Mouse (Mus musculus) heart, embryonic 15.5 days (tissue): ENCODE data around the gene Cd52. TPM values are rescaled to one million over a fixed set of nuclear protein-coding genes. Genes with fewer than 3 reads are reported as not detected.
A peak's percentile ranks its signal among the peaks of the same experiment; 100 is the strongest.

ENCODE experiments used
- ATAC-seq: fragments of 200-750 bp; cut with Nextera tagmentation; replicated peaks from 2 replicates; pipeline ENCODE4 v1.8.0; 2017; ENCODE audit warnings: low read depth, moderate TSS enrichment; ENCODE audit not compliant: insufficient number of reproducible peaks, insufficient read depth, low FRiP score
- H3K27ac ChIP-seq: fragments of 300-500 bp; sonication (generic); 2 replicates; pipeline ENCODE4 v1.5.1; 2015; ENCODE audit warnings: mild to moderate bottlenecking, inconsistent platforms
- H3K27me3 ChIP-seq: fragments of 300-500 bp; sonication (generic); 2 replicates; pipeline ENCODE4 v1.6.1; 2015; ENCODE audit warnings: inconsistent platforms
- H3K36me3 ChIP-seq: fragments of 300-500 bp; sonication (generic); 2 replicates; pipeline ENCODE4 v1.6.1; 2015; ENCODE audit warnings: mild to moderate bottlenecking, inconsistent platforms
- H3K4me1 ChIP-seq: fragments of 300-500 bp; sonication (generic); replicated peaks from 2 replicates; pipeline ENCODE4 v1.6.1; 2015; ENCODE audit warnings: inconsistent platforms
- H3K4me2 ChIP-seq: fragments of 300-500 bp; sonication (generic); 2 replicates; pipeline ENCODE4 v1.6.1; 2015; ENCODE audit warnings: inconsistent platforms, mild to moderate bottlenecking, moderate library complexity
- H3K4me3 ChIP-seq: fragments of 300-500 bp; sonication (generic); 2 replicates; pipeline ENCODE4 v1.5.1; 2015; ENCODE audit warnings: mild to moderate bottlenecking, inconsistent platforms
- H3K9ac ChIP-seq: fragments of 300-500 bp; sonication (generic); 2 replicates; pipeline ENCODE4 v1.6.1; 2015; ENCODE audit warnings: mild to moderate bottlenecking, inconsistent platforms
- H3K9me3 ChIP-seq: fragments of 300-500 bp; sonication (generic); replicated peaks from 2 replicates; pipeline ENCODE4 v1.6.1; 2016; ENCODE audit warnings: inconsistent platforms
- WGBS: fragments of 180-500 bp; shearing (Covaris S2); methylation state at CpG from one replicate; pipeline ENCODE4 v1.1.7; 2015; ENCODE audit warnings: mixed read lengths; 5-methylcytosine and 5-hydroxymethylcytosine counted together
- polyA plus RNA-seq: library from polyadenylated mRNA; unstranded; fragments of >200 nt; fragmentation: Nextera tagmentation; extraction: Ambion mirVana; gene quantifications from 2 replicates; pipeline ENCODE4 v1.2.1, GENCODE M21; 2015

The Cd52 gene
- polyA plus RNA-seq, 1 experiment from 2014 or later, result 11.6 TPM

GRCm38 (mm10) chr4:134118126-134118800, 23.4 kb upstream of the Cd52 start:
- H3K27me3 ChIP-seq, result no peaks in the 10 kb centered on the region
- no peak overlapping the region for H3K9ac ChIP-seq
- H3K4me3 ChIP-seq, result no peak overlapping the region
- no peak for ATAC-seq
- no peak overlapping the region for H3K4me2 ChIP-seq
- H3K9me3 ChIP-seq, result no peaks in the 10 kb centered on the region
- H3K36me3 ChIP-seq, result no peaks in the 10 kb centered on the region
- 52% methylated on average over 14 of the region's 14 CpGs for WGBS
- peak overlapping the region; percentile 29; the same call in 1 of the 2 replicates for H3K27ac ChIP-seq
- peaks cover 4% of the 10 kb centered on the region; the same call in 1 of the 2 replicates for H3K4me1 ChIP-seq

- Histone ChIP-seq H3K4me3 (no peak overlapping the region), H3K4me2 (no peak overlapping the region), H3K36me3 (no peaks in the 10 kb centered on the region), H3K27me3 (no peaks in the 10 kb centered on the region), H3K27ac (peak overlapping the region; percentile 12; the same call in 1 of the 2 replicates), H3K4me1 (peaks cover 4% of the 10 kb centered on the region; the same call in 1 of the 2 replicates), H3K9me3 (no peaks in the 10 kb centered on the region), H3K9ac (no peak overlapping the region)
- no peak for ATAC-seq
- WGBS, result 54% methylated on average over 8 of the region's 8 CpGs
These were observed 22.1 kb upstream of the Cd52 start for GRCm38 (mm10) chr4:134117012-134117411.

DNA sequence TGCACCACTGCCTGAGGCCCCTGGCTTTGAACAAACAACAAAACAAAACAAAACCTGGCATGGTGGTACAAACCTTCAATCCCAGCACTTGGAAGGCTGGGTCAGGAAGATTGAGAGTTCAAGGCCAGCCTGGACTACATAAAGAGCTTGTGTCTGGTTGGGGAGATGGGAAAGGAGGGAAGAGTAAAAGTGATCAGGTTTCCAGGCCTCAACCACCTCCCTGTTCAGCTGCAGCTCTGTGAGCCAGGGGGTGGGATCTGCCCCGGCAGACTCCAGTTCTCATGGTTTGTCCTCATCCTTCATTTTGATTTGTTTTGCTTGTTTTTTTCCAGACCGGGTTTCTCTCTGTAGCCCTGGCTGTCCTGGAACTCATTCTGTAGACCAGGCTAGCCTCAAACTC, 21.6 kb upstream of the Cd52 start:
- WGBS, result 81% methylated on average over 2 of the region's 2 CpGs
- Histone ChIP-seq H3K4me1 (peaks cover 4% of the 10 kb centered on the region; the same call in 1 of the 2 replicates), H3K9ac (no peak overlapping the region), H3K4me2 (no peak overlapping the region), H3K27ac (no peak overlapping the region; the same call in 1 of the 2 replicates), H3K4me3 (no peak overlapping the region), H3K27me3 (no peaks in the 10 kb centered on the region), H3K9me3 (no peaks in the 10 kb centered on the region), H3K36me3 (no peaks in the 10 kb centered on the region)
- no peak for ATAC-seq

GRCm38 (mm10) chr4:134115215-134116144, 20.6 kb upstream of the Cd52 start:
- H3K4me2 ChIP-seq, result no peak overlapping the region
- H3K27ac ChIP-seq, result no peak overlapping the region
- ATAC-seq, result no peak
- peaks cover 8% of the 10 kb centered on the region for H3K4me1 ChIP-seq
- H3K9me3 ChIP-seq, result no peaks in the 10 kb centered on the region
- no peak overlapping the region for H3K9ac ChIP-seq
- no peaks in the 10 kb centered on the region for H3K27me3 ChIP-seq
- no peaks in the 10 kb centered on the region for H3K36me3 ChIP-seq
- 77% methylated on average over 16 of the region's 16 CpGs for WGBS
- no peak overlapping the region for H3K4me3 ChIP-seq

DNA sequence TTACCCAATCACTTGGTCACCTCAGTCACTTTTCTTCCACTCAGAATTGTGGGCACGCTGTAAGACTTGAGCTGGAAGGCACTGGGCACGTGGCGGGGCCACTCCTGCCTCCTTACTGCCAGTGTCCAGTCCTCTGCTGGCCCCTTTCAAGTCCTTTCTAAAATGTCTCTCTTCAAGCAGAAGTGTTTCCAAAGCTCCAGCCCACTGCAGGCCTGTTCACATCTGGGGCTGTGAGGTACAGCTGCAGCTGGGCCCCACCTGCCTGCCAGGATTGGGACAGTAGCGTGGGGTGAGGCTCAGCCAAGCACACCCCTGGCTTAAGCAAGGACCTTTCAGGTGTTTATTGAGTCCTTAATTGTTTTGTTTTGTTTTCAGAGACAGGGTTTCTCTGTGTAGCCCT, 19.2 kb upstream of the Cd52 start:
- H3K9me3 ChIP-seq, result no peaks in the 10 kb centered on the region
- no peak for ATAC-seq
- H3K4me3 ChIP-seq, result no peak overlapping the region
- WGBS, result 89% methylated on average over 4 of the region's 4 CpGs
- H3K4me1 ChIP-seq, result peaks cover 11% of the 10 kb centered on the region
- no peak overlapping the region for H3K9ac ChIP-seq
- H3K36me3 ChIP-seq, result no peaks in the 10 kb centered on the region
- H3K27me3 ChIP-seq, result no peaks in the 10 kb centered on the region
- no peak overlapping the region for H3K27ac ChIP-seq
- H3K4me2 ChIP-seq, result no peak overlapping the region

DNA sequence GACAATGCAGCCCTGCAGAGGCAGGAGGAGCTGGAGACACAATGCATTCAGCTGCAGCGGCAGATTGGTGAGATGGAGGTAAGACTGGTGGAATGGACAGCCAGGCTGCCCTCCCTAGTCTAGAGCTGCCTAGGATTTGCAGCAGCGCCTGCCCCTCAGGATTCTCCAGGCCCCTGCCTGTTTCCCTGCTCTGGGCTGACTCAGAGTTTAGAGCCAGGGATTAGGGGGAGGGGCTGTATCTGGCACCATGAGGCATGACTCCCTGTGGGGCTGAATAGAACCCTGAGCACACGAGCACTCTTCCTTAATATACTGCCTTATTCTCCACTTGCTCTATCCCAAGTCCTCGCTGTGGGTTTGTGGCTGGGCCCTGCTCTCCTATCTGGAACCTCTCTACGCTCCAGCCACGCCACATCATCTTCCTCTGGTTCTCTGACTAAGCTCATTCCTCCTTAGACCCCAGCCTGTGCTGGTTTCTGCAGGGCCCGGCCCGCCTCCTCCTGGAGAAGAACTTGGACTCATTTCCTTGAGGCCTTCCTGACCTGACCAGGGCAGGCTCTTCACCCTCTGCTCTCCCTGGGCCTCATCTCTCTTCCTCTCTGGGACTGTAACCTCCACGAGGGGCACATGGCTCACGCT, 18.6 kb upstream of the Cd52 start:
- H3K9ac ChIP-seq, result no peak overlapping the region
- H3K27ac ChIP-seq, result no peak overlapping the region
- no peak for ATAC-seq

DNA sequence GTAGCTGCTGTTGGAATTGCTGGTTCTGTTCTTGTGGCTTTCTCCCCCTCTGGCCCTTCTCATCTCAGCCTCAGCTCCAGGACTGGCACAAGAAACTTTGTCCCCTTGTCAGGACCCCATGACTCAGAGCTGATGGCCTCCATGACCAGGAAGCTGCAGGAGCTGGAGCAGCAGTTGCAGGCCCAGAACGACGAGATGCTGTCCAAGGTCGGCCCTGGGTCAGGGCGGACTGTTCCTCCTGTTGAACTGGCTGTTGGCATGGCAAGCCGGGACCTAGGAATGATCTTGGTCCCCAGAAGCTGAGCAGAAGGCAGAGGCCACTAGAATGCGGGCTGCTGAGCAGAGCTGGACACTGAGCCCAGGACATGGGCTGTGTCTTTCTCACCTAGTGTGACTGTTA, 17.5 kb upstream of the Cd52 start:
- 58% methylated on average over 6 of the region's 6 CpGs for WGBS
- Histone ChIP-seq H3K4me2 (no peak overlapping the region), H3K4me1 (peaks cover 6% of the 10 kb centered on the region; the same call in 1 of the 2 replicates), H3K27ac (no peak overlapping the region), H3K9me3 (no peaks in the 10 kb centered on the region), H3K9ac (no peak overlapping the region), H3K27me3 (no peaks in the 10 kb centered on the region), H3K4me3 (no peak overlapping the region), H3K36me3 (no peaks in the 10 kb centered on the region)
- ATAC-seq, result no peak

More for the DNA sequence above, 18.6 kb upstream of the Cd52 start:
- Histone ChIP-seq H3K4me2 (no peak overlapping the region), H3K9me3 (no peaks in the 10 kb centered on the region), H3K27me3 (no peaks in the 10 kb centered on the region), H3K4me3 (no peak overlapping the region), H3K36me3 (no peaks in the 10 kb centered on the region), H3K4me1 (peaks cover 6% of the 10 kb centered on the region; the same call in 1 of the 2 replicates)
- WGBS, result 60% methylated on average over 10 of the region's 10 CpGs

- no peak for ATAC-seq
- Histone ChIP-seq H3K9me3 (no peaks in the 10 kb centered on the region), H3K4me2 (no peak overlapping the region), H3K27me3 (no peaks in the 10 kb centered on the region), H3K4me1 (peaks cover 6% of the 10 kb centered on the region; the same call in 1 of the 2 replicates), H3K27ac (no peak overlapping the region), H3K4me3 (no peak overlapping the region), H3K36me3 (no peaks in the 10 kb centered on the region), H3K9ac (no peak overlapping the region)
- 30% methylated on average over 3 of the region's 3 CpGs for WGBS
These were observed 15.8 kb upstream of the Cd52 start for GRCm38 (mm10) chr4:134110653-134111052.

GRCm38 (mm10) chr4:134108196-134108595, 13.3 kb upstream of the Cd52 start:
- Histone ChIP-seq H3K4me2 (no peak overlapping the region), H3K4me1 (peaks cover 6% of the 10 kb centered on the region; the same call in 1 of the 2 replicates), H3K9ac (no peak overlapping the region), H3K36me3 (no peaks in the 10 kb centered on the region), H3K9me3 (no peaks in the 10 kb centered on the region), H3K27me3 (no peaks in the 10 kb centered on the region), H3K27ac (no peak overlapping the region), H3K4me3 (no peak overlapping the region)
- no peak for ATAC-seq
- 53% methylated on average over 5 of the region's 5 CpGs for WGBS

DNA sequence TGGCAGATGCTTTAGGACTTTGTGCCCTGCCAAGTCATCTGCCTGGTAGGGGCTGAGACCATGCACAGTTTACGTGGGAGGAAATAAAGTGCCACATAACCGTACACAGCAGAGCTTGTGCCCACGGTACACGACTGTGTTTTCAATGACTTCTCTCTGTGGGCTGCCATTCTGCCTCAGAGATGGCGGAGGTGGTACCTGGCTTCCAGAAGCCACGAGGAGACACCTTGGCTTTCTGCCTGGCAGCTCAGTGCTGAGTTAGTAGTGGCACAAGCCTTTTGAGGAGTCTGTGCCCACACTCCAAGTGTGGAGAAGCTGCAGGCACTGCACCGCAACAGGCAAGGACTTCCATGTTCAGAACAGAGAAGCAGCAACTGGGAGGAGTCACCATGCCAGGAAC, 12.8 kb upstream of the Cd52 start:
- 81% methylated on average over 7 of the region's 7 CpGs for WGBS
- Histone ChIP-seq H3K27me3 (no peaks in the 10 kb centered on the region), H3K27ac (no peak overlapping the region), H3K4me3 (no peak overlapping the region), H3K9ac (no peak overlapping the region), H3K36me3 (no peaks in the 10 kb centered on the region), H3K4me2 (no peak overlapping the region), H3K9me3 (no peaks in the 10 kb centered on the region), H3K4me1 (peaks cover 6% of the 10 kb centered on the region; the same call in 1 of the 2 replicates)
- ATAC-seq, result no peak

- peaks cover 6% of the 10 kb centered on the region; the same call in 1 of the 2 replicates for H3K4me1 ChIP-seq
- H3K9me3 ChIP-seq, result no peaks in the 10 kb centered on the region
- no peak overlapping the region for H3K27ac ChIP-seq
- ATAC-seq, result no peak
- no peak overlapping the region for H3K4me2 ChIP-seq
- WGBS, result 44% methylated on average over 7 of the region's 7 CpGs
- H3K9ac ChIP-seq, result no peak overlapping the region
- H3K4me3 ChIP-seq, result no peak overlapping the region
- H3K36me3 ChIP-seq, result no peaks in the 10 kb centered on the region
- H3K27me3 ChIP-seq, result no peaks in the 10 kb centered on the region
These were observed 11.2 kb upstream of the Cd52 start for GRCm38 (mm10) chr4:134106105-134106504.
